In genomic region chr12:52359484-52359883, GRCm38 (mm10) we compare ENCODE assay signal across 17 mouse cellular contexts.
"Had no signal": no experiment of that assay in that cellular context is flagged by ENCODE, and none has a peak within 500 bp of the region (broad histone marks: within the 10 kb centered on the region; RNA-seq: fewer than 3 reads in every experiment).

No protein-coding gene starts in this region.

- H3K27ac ChIP-seq: liver, embryonic 15.5 days; macrophage; midbrain, embryonic 13.5 days; midbrain, embryonic 15.5 days; neural tube, embryonic 12.5 days had no signal

- H3K4me2 ChIP-seq: liver, embryonic 15.5 days; midbrain, embryonic 11.5 days; midbrain, embryonic 13.5 days; midbrain, embryonic 15.5 days; neural tube, embryonic 12.5 days had no signal

- H3K9ac ChIP-seq: liver, embryonic 15.5 days; liver, postnatal 0 days; midbrain, embryonic 13.5 days; midbrain, embryonic 15.5 days; neural tube, embryonic 12.5 days had no signal

- DNase-seq: liver, postnatal 0 days; lung, adult 2 months; lung, postnatal 14 days; retina, postnatal 1 day; right cerebral cortex, postnatal 25 days; right cerebral cortex, postnatal 4 days; spleen, adult 18-20 months; thymus, adult 18-20 months; thymus, postnatal 14 days; thymus, postnatal 36 days had no signal

- H3K4me3 ChIP-seq: liver, embryonic 15.5 days; megakaryocyte, embryonic 14.5 days; midbrain, embryonic 13.5 days; midbrain, embryonic 15.5 days; neural tube, embryonic 12.5 days had no signal

- H3K36me3 ChIP-seq: liver, embryonic 15.5 days; midbrain, embryonic 13.5 days; midbrain, embryonic 15.5 days; neural tube, embryonic 12.5 days had no signal

- H3K9me3 ChIP-seq: liver, embryonic 15.5 days; midbrain, embryonic 13.5 days; midbrain, embryonic 15.5 days; neural tube, embryonic 12.5 days had no signal

- H3K27me3 ChIP-seq: liver, embryonic 15.5 days; midbrain, embryonic 13.5 days; midbrain, embryonic 15.5 days; neural tube, embryonic 12.5 days had no signal

- ATAC-seq: liver, postnatal 0 days; midbrain, embryonic 13.5 days; midbrain, embryonic 15.5 days had no signal

- H3K4me1 ChIP-seq: liver, embryonic 15.5 days; megakaryocyte, embryonic 14.5 days had no signal
